Mouse (Mus musculus): ENCODE results near the gene Cgnl1.

DNA sequence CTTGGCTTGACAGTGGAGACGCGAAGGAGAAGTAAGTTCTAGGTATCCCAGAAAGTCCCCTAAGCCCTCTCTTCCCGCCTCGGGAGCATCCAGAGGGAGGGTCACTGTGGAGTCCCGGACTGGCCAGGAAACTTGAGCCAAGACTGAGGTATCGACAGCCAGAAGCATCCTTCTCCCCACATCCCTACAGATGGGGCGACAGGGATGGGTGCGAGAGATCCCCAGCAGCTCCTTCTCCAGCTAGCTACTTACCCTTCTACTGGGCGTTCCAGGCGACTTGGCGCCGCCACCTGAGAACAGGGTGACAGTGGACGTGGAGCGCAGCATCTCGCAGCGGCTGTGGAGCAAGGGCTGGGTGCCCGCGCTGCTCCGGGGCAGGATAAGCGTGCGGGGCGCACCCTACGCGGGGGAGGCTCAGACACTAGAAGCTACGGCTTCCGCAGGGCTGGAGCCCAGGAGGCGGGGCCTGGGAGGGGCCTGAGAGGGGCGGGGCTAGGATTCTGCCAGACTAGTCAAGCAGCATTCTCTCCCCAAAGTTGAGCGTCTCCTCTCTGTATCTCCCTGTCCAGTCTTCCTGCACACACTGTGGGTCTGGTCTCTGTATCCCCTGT lies 179.4 kb downstream of the Cgnl1 start, which contains the start of gene Myzap:
- no peak for TF ChIP-seq CTCF (conservative IDR thresholded peaks at IDR 0.05 in 1 of 2, IDR thresholded peaks at IDR 0.05 in 1 of 2; ENCODE audit: low read depth in 2 of 2, low read length in 2 of 2)
- TF ChIP-seq EP300 (IDR thresholded peaks at IDR 0.05; ENCODE audit: low read length), result no peak; the same call in 1 of the 2 replicates
- no peak for TF ChIP-seq MAFK (IDR thresholded peaks at IDR 0.05; ENCODE audit: insufficient replicate concordance, low read length)
- no peak for TF ChIP-seq JUND (conservative IDR thresholded peaks at IDR 0.05; ENCODE audit: low read depth, low read length)
- no peak for TF ChIP-seq E2F4 (IDR thresholded peaks at IDR 0.05; ENCODE audit: insufficient replicate concordance, low read depth, low read length)
